8 mouse cellular contexts compared by ENCODE assay signal in genomic region chr17:72917241-72918030, GRCm38 (mm10). TPM values are rescaled to one million over a fixed set of nuclear protein-coding genes. Genes with fewer than 3 reads are reported as not detected.
A peak's percentile ranks its signal among the peaks of the same experiment; 100 is the strongest.
DNase-seq lines count a peak whose midpoint lies in the region; ATAC-seq lines count a peak whose summit lies in the region.

No protein-coding gene starts in this region.

- peak overlapping the region; percentile 76 for H3K27ac ChIP-seq in brown adipose tissue, adult 24 weeks (replicated peaks; ENCODE audit: low read depth, low read length)
- H3K27ac ChIP-seq in forebrain, embryonic 15.5 days (replicated peaks): peak overlapping the region; percentile 90

- ATAC-seq in forebrain, embryonic 15.5 days (replicated peaks): peak; percentile 35

- H3K27me3 ChIP-seq in forebrain, embryonic 15.5 days: no peaks in the 10 kb centered on the region; the same call in 1 of the 2 replicates

- H3K36me3 ChIP-seq in forebrain, embryonic 15.5 days: peaks cover 2% of the 10 kb centered on the region; the same call in 1 of the 2 replicates

- H3K9me3 ChIP-seq in forebrain, embryonic 15.5 days: no peaks in the 10 kb centered on the region

- under 1% methylated on average over 37 of the region's 37 CpGs for WGBS in forebrain, embryonic 15.5 days

- DNase-seq in MN1 (ENCODE audit: low spot score): peak; percentile 64
- DNase-seq in heart, postnatal 4 days: peak; percentile 70
- peak; percentile 51 to 53 for DNase-seq in layer of hippocampus, postnatal 25 days (ENCODE audit: extremely low spot score in 1 of 2, low spot score in 1 of 2)
- peak; percentile 76 for DNase-seq in lung, postnatal 10 days
- DNase-seq in ovary, postnatal 14 days (ENCODE audit: low spot score): peak; percentile 37
- peak; percentile 44 for DNase-seq in urinary bladder, adult 2 months (ENCODE audit: low spot score)

- H3K4me1 ChIP-seq in brown adipose tissue, adult 24 weeks (ENCODE audit: control insufficient read depth, insufficient read depth, insufficient read length, low read length): no peaks in the 10 kb centered on the region; the same call in 1 of the 2 replicates
- peaks cover 39% of the 10 kb centered on the region for H3K4me1 ChIP-seq in forebrain, embryonic 15.5 days

- peak overlapping the region; percentile 70 for H3K9ac ChIP-seq in forebrain, embryonic 15.5 days (replicated peaks)

- peak overlapping the region; percentile 79 for H3K4me2 ChIP-seq in forebrain, embryonic 15.5 days (replicated peaks)

- peak overlapping the region; percentile 87 for H3K4me3 ChIP-seq in brown adipose tissue, adult 24 weeks (ENCODE audit: insufficient read depth, low read depth, low read length)
- H3K4me3 ChIP-seq in forebrain, embryonic 15.5 days: peak overlapping the region; percentile 70

RNA-seq across cellular contexts. Expression of gene Lbh, which starts 0.7 kb away (rescaled TPM):
- 8.9 and 15.8 TPM in 2 replicates for polyA plus RNA-seq in brown adipose tissue, adult 24 weeks (2012; ENCODE audit: insufficient read depth, insufficient read length, missing spikeins)
- 4.5 and 4.6 TPM in 2 replicates for polyA plus RNA-seq in forebrain, embryonic 15.5 days (2015; fragmentation: Nextera tagmentation; extraction: Ambion mirVana)
- 100 to 1,000 TPM; 730 to 743 TPM for total RNA-seq in heart, postnatal 4 days (2021)
- total RNA-seq in layer of hippocampus, postnatal 25 days (2021): 10 to 100 TPM; 34.2 to 36.1 TPM
- 42.9 and 49.5 TPM in 2 replicates for polyA plus RNA-seq in urinary bladder, adult 2 months (2012; rRNA removed)

Comparison
In these comparisons a context has a peak if more than half of its experiments do, and no peak if none do; other contexts are left out.
1. Peak in every context shown above with its lines: DNase-seq, ATAC-seq, H3K4me3 ChIP-seq and H3K27ac ChIP-seq.